Mouse (Mus musculus): ENCODE results near the gene Clk3. TPM values are rescaled to one million over a fixed set of nuclear protein-coding genes. Genes with fewer than 3 reads are reported as not detected.
A peak's percentile ranks its signal among the peaks of the same experiment; 100 is the strongest.

The Clk3 gene
- polyA plus RNA-seq (2015; fragmentation: Nextera tagmentation; extraction: Ambion mirVana), result 71.0 and 71.8 TPM in 2 replicates

GRCm38 (mm10) chr9:57765364-57766351 lies at the start of gene Clk3:
TSS of gene Clk3 (minus strand) at chr9:57765860.
- H3K4me1 ChIP-seq, result peaks cover 38% of the 10 kb centered on the region
- H3K9ac ChIP-seq, result peak within 1 kb of the TSS; percentile 97
- H3K27ac ChIP-seq, result peak within 1 kb of the TSS; percentile 99
- H3K4me2 ChIP-seq, result peak within 1 kb of the TSS; percentile 92
- WGBS, result under 1% methylated on average over 91 of the region's 93 CpGs
- H3K4me3 ChIP-seq (replicated peaks), result peak within 1 kb of the TSS; percentile 92
- peak; percentile 65 for ATAC-seq (replicated peaks; ENCODE audit: low FRiP score)
- H3K36me3 ChIP-seq, result peaks cover 12% of the 10 kb centered on the region
- H3K27me3 ChIP-seq, result peaks cover 2% of the 10 kb centered on the region; the same call in 1 of the 2 replicates
- H3K9me3 ChIP-seq (replicated peaks), result no peaks in the 10 kb centered on the region

GRCm38 (mm10) chr9:57814866-57815265 lies 49.2 kb upstream of the Clk3 start:
- no peaks in the 10 kb centered on the region for H3K9me3 ChIP-seq (replicated peaks)
- no peaks in the 10 kb centered on the region for H3K27me3 ChIP-seq
- H3K4me1 ChIP-seq, result peaks cover 76% of the 10 kb centered on the region
- no peak overlapping the region for H3K27ac ChIP-seq
- H3K4me3 ChIP-seq (replicated peaks), result no peak overlapping the region
- 14% methylated on average over 3 of the region's 3 CpGs for WGBS
- H3K4me2 ChIP-seq, result no peak overlapping the region
- ATAC-seq (replicated peaks; ENCODE audit: low FRiP score), result 0 out of 2 replicates have a peak, but pooled peaks have one; percentile 27
- H3K36me3 ChIP-seq, result no peaks in the 10 kb centered on the region
- no peak overlapping the region for H3K9ac ChIP-seq

GRCm38 (mm10) chr9:57814014-57814413 lies 48.4 kb upstream of the Clk3 start:
- WGBS, result 59% methylated on average over 1 of the region's 1 CpGs
- ATAC-seq (replicated peaks; ENCODE audit: low FRiP score), result no peak
- Histone ChIP-seq H3K27me3 (no peaks in the 10 kb centered on the region), H3K4me3 (replicated peaks) (no peak overlapping the region), H3K27ac (no peak overlapping the region), H3K9ac (no peak overlapping the region), H3K9me3 (replicated peaks) (no peaks in the 10 kb centered on the region), H3K4me1 (peaks cover 84% of the 10 kb centered on the region), H3K4me2 (no peak overlapping the region), H3K36me3 (no peaks in the 10 kb centered on the region)

GRCm38 (mm10) chr9:57811793-57812733 lies 46.4 kb upstream of the Clk3 start:
- Histone ChIP-seq H3K4me3 (replicated peaks) (no peak overlapping the region), H3K4me1 (peaks cover 89% of the 10 kb centered on the region), H3K9me3 (replicated peaks) (no peaks in the 10 kb centered on the region), H3K27ac (peak overlapping the region; percentile 69), H3K4me2 (no peak overlapping the region), H3K36me3 (0 out of 2 replicates have a peak, but pooled peaks cover 6% of the 10 kb centered on the region), H3K27me3 (no peaks in the 10 kb centered on the region), H3K9ac (no peak overlapping the region)
- peak; percentile 35; the same call in 1 of the 2 replicates for ATAC-seq (replicated peaks; ENCODE audit: low FRiP score)
- WGBS, result 18% methylated on average over 8 of the region's 8 CpGs

GRCm38 (mm10) chr9:57810691-57811090 lies 45.0 kb upstream of the Clk3 start:
- Histone ChIP-seq H3K4me2 (no peak overlapping the region), H3K27ac (no peak overlapping the region), H3K9ac (no peak overlapping the region), H3K4me3 (replicated peaks) (no peak overlapping the region), H3K9me3 (replicated peaks) (no peaks in the 10 kb centered on the region), H3K4me1 (peaks cover 89% of the 10 kb centered on the region), H3K27me3 (no peaks in the 10 kb centered on the region), H3K36me3 (0 out of 2 replicates have a peak, but pooled peaks cover 6% of the 10 kb centered on the region)
- WGBS, result 39% methylated on average over 3 of the region's 3 CpGs
- no peak for ATAC-seq (replicated peaks; ENCODE audit: low FRiP score)

GRCm38 (mm10) chr9:57808771-57809310 lies 43.2 kb upstream of the Clk3 start:
- no peak for ATAC-seq (replicated peaks; ENCODE audit: low FRiP score)
- H3K9ac ChIP-seq, result no peak overlapping the region
- no peaks in the 10 kb centered on the region for H3K9me3 ChIP-seq (replicated peaks)
- H3K27ac ChIP-seq, result no peak overlapping the region
- H3K27me3 ChIP-seq, result no peaks in the 10 kb centered on the region
- H3K4me1 ChIP-seq, result peaks cover 85% of the 10 kb centered on the region
- no peak overlapping the region for H3K4me2 ChIP-seq
- 0 out of 2 replicates have a peak, but pooled peaks cover 6% of the 10 kb centered on the region for H3K36me3 ChIP-seq
- no peak overlapping the region for H3K4me3 ChIP-seq (replicated peaks)
- WGBS, result 56% methylated on average over 5 of the region's 5 CpGs

- H3K4me1 ChIP-seq, result peaks cover 84% of the 10 kb centered on the region
- WGBS, result 58% methylated on average over 4 of the region's 4 CpGs
- no peak overlapping the region for H3K4me2 ChIP-seq
- no peak overlapping the region for H3K27ac ChIP-seq
- no peaks in the 10 kb centered on the region for H3K27me3 ChIP-seq
- H3K36me3 ChIP-seq, result 0 out of 2 replicates have a peak, but pooled peaks cover 6% of the 10 kb centered on the region
- H3K9me3 ChIP-seq (replicated peaks), result no peaks in the 10 kb centered on the region
- H3K9ac ChIP-seq, result no peak overlapping the region
- no peak for ATAC-seq (replicated peaks; ENCODE audit: low FRiP score)
- no peak overlapping the region for H3K4me3 ChIP-seq (replicated peaks)
These were observed 41.6 kb upstream of the Clk3 start for GRCm38 (mm10) chr9:57807174-57807651.

GRCm38 (mm10) chr9:57806066-57806481 lies 40.4 kb upstream of the Clk3 start:
- Histone ChIP-seq H3K9ac (no peak overlapping the region), H3K27ac (peak overlapping the region; percentile 70), H3K9me3 (replicated peaks) (no peaks in the 10 kb centered on the region), H3K4me3 (replicated peaks) (no peak overlapping the region), H3K27me3 (no peaks in the 10 kb centered on the region), H3K4me2 (no peak overlapping the region), H3K36me3 (0 out of 2 replicates have a peak, but pooled peaks cover 6% of the 10 kb centered on the region), H3K4me1 (peaks cover 72% of the 10 kb centered on the region)
- WGBS, result 17% methylated on average over 1 of the region's 1 CpGs
- no peak for ATAC-seq (replicated peaks; ENCODE audit: low FRiP score)

- Histone ChIP-seq H3K36me3 (0 out of 2 replicates have a peak, but pooled peaks cover 6% of the 10 kb centered on the region), H3K4me2 (no peak overlapping the region), H3K27ac (peak overlapping the region; percentile 70; the same call in 1 of the 2 replicates), H3K9ac (no peak overlapping the region), H3K4me3 (replicated peaks) (no peak overlapping the region), H3K27me3 (no peaks in the 10 kb centered on the region), H3K4me1 (peaks cover 67% of the 10 kb centered on the region), H3K9me3 (replicated peaks) (no peaks in the 10 kb centered on the region)
- no peak for ATAC-seq (replicated peaks; ENCODE audit: low FRiP score)
- WGBS, result 64% methylated on average over 10 of the region's 10 CpGs
These were observed 39.6 kb upstream of the Clk3 start for GRCm38 (mm10) chr9:57805087-57805737.

GRCm38 (mm10) chr9:57803839-57804238 lies 38.2 kb upstream of the Clk3 start:
- Histone ChIP-seq H3K4me2 (no peak overlapping the region), H3K9ac (no peak overlapping the region), H3K36me3 (0 out of 2 replicates have a peak, but pooled peaks cover 6% of the 10 kb centered on the region), H3K4me3 (replicated peaks) (no peak overlapping the region), H3K27ac (0 out of 2 replicates have a peak overlapping the region, but pooled peaks have one; percentile 24), H3K9me3 (replicated peaks) (no peaks in the 10 kb centered on the region), H3K27me3 (no peaks in the 10 kb centered on the region), H3K4me1 (peaks cover 64% of the 10 kb centered on the region)
- WGBS, result 11% methylated on average over 4 of the region's 4 CpGs
- ATAC-seq (replicated peaks; ENCODE audit: low FRiP score), result no peak

GRCm38 (mm10) chr9:57803047-57803446 lies 37.4 kb upstream of the Clk3 start:
- H3K9me3 ChIP-seq (replicated peaks), result no peaks in the 10 kb centered on the region
- H3K27ac ChIP-seq, result peak overlapping the region; percentile 24; the same call in 1 of the 2 replicates
- peaks cover 66% of the 10 kb centered on the region for H3K4me1 ChIP-seq
- ATAC-seq (replicated peaks; ENCODE audit: low FRiP score), result no peak
- no peak overlapping the region for H3K4me3 ChIP-seq (replicated peaks)
- H3K4me2 ChIP-seq, result no peak overlapping the region
- H3K27me3 ChIP-seq, result no peaks in the 10 kb centered on the region
- H3K9ac ChIP-seq, result no peak overlapping the region
- 0 out of 2 replicates have a peak, but pooled peaks cover 1% of the 10 kb centered on the region for H3K36me3 ChIP-seq
- 19% methylated on average over 3 of the region's 3 CpGs for WGBS

All from kidney, embryonic 15.5 days (tissue).